Mouse (Mus musculus): ENCODE measurements around the gene Rtn4rl2.

The Rtn4rl2 gene

DNA sequence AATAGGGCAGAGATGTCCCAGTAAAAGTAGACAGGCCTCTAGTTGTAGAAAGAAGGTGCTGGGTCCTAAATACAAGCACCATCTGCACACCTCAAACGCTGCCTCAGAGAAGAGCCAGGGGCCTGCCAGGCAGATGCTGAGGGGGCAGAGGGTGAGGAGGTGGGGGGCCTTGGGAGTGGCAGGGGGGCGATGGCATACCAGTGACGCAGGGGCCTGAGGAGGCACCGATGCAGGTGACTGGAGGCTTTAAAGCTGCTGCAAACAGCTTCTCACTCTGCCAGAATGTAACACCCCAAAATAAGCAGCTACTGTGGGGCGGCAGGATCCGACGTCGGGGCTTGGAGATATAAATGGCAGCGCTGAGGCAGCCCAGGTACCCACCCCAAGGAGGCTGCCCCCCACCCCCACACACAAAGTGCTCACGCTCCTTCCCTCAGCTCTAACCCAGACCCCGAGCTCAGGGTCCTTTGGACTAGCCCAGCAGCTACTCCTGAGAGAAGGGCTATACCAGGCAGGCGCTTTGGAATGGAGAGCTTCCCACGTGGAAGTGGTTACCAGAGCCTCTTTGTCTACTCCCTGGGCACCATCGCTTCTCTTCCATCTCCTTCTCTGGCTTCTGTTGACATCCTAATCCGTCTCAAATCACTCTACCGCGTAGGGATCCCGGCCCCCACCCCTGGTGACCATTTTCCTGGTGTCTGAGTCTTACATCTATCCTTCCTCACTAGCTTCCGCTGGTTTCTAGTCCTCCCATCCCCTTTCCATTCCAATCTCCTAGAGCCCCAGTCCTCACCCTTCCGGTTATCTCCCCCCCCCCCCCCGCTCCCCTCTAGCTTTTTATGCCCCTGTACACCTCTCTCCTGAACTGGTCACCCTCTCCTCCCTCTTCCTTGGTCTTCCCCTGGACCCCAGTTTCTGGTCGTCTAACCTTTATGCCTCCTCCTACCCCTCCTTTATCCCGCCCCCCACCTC, 1.1 kb downstream of the Rtn4rl2 start:
- DNase-seq (ENCODE audit: low spot score) = no peak

DNA sequence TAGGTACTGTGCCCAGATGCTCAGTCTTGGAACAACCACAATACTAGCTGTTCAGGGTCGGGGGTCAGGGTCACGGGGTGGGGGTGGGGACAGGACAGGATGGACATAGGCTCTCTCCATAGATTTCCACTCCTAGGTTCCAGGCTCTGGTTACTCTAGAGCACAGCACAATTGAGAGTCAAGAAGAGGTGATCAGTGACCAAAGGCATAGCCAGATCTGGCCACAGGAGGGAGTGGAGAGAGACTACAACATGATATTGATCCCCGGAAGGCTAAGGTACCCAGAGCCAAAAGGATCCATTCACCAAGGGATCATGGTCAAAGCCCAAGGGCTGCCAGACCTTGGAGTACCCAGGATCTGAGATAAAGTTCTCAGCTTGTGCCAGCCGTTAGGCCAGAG, 1.9 kb downstream of the Rtn4rl2 start:
- DNase-seq (ENCODE audit: low spot score) = no peak

DNA sequence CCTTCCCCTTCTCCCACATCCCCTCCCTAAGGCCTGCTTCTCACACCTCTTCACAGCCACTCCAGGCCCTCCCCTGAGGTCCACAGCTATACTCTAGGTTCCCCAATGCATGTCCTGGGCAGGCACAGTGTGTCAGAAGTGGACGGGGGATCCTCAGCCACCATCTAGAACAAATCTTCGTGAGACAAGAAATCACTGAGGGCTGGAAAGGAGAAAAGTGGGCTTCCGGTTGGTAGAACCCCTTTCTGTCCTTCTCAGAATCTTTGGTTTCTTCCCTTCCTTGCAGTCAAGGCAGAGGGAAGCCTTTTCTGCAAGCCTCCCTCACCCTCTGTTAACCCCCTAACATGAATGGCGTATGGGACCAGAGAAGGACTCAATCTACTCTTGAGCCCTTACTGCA, 2.6 kb downstream of the Rtn4rl2 start:
- DNase-seq (ENCODE audit: low spot score) = no peak

DNA sequence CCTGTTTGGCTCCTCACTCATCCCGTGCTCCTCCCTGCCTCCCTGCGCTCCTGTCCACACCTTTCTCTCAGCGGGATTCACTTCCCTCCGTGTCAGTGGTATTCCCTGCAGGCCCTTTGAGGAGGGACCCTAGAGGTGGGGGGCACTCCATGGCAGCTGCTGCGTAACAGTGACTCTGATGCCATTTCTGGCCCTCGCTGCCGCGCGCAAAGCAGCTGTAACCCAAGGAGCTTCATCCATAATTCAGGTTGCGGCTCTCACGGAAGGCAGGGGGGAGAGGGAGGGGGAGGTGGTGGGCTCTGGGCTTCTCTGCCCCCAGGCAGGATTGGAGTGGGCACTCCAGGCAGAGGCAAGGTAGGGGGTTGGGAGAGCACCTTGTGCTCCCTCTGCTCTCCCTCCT, 3.0 kb downstream of the Rtn4rl2 start:
- no peak for DNase-seq (ENCODE audit: low spot score)

DNA sequence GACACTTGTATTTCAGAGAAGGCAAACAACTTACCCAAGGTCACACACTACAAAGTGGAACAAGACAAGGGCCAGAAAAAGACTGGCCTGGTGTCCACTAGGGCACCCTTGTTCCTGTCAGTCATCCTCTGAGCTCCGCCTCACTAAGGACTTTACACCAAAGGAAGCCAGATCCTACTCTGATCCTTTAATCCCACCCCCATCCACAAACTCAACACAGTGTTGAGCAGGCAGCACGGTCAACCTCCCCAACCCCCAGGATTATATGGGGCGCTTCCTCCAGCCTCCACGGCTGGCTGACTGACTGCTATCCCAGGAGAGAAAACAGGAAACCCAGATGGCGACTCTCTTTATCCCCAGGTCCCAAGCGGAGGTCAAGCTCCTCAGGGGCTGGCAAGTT, 3.4 kb downstream of the Rtn4rl2 start:
- no peak for DNase-seq (ENCODE audit: low spot score)

DNA sequence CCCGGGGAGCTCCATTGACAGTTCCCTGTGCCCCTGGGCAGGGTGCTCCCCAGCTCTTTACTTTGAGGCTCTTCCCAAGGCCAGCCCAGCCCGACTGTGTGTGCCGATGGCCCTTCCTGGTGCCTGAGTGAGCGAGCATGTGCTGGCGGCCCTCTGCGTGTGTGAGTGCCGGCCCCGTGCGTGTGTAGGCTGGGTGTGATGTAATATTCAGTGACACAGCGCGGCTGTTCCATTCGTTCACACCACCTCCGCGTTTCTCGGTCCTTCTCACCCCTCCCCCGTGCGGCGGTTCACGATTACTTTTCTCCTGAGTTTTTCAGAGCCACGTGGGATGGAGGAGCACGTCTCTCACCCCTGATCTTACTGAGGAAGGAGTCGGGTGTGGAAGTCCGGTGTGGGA, 3.9 kb downstream of the Rtn4rl2 start:
- no peak for DNase-seq (ENCODE audit: low spot score)

DNA sequence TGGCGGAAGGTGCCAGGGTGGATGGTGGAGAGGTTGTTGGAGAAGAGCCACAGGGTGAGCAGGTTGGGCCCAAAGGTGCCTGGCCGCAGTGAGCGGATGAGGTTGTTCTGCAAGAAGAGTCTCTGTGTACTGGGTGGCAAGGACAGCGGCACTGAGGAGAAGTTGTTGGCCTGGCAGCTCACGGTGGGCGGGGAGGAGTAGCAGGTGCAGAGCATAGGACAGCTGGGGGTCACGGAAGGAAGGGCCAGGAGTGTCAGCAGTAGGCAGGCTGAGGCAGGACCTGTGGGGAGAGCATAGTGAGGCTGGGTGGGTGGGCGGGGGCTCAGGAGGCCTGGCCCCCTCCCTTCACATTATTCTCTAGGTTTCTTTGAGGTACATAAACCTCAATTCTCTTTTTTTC, 5.9 kb downstream of the Rtn4rl2 start:
- DNase-seq (ENCODE audit: low spot score) = no peak

DNA sequence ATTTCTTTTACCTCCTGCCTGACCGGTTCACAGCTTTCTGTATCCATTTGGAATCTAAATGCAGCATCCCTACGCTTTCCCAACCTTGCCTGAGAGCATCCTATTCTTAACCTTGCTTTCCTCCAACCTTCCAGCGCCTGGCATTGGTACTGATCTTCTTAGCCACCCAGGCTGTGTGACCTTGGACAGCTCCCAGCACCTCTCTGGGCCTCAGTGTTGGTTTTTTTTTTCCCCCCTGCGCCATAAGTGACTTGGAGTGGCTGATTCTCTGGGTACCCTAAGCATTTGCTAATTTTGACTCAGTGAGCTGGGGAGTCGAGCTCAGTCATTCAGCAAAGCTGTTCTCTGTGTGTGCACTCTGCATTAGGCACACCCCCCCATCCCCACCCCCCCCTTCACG, 10.7 kb downstream of the Rtn4rl2 start:
- DNase-seq (ENCODE audit: low spot score) = no peak

DNA sequence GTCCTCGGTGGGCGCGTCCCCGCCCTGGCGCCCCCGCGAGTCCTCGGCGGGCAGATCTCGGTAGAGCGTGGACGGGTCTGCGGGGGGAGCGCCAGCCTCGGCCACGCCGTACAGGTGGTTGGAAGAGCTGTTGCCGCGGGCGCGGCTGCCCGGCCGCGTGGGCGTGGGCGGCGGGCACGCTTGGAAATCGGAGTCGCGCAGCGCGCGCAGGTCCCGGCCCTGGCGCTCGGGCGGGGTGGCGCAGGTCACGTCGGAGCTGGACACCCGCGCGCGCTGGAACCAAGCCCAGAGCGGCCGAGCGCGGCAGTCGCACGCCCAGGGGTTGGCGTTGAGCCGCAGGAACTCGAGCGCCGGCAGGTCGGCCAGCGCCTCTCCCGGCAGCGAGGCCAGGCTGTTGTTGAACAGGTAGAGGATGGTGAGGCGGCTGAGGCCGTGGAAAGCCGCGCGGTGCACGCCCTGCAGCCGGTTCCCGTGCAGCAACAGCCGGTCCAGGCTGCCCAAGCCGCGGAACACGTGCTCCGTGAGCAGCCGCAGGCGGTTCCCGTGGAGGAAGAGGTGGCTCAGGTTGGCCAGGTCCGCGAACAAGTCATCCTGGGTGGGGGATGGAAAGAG, 14.3 kb downstream of the Rtn4rl2 start:
- peak; percentile 40 for DNase-seq (ENCODE audit: low spot score)

DNA sequence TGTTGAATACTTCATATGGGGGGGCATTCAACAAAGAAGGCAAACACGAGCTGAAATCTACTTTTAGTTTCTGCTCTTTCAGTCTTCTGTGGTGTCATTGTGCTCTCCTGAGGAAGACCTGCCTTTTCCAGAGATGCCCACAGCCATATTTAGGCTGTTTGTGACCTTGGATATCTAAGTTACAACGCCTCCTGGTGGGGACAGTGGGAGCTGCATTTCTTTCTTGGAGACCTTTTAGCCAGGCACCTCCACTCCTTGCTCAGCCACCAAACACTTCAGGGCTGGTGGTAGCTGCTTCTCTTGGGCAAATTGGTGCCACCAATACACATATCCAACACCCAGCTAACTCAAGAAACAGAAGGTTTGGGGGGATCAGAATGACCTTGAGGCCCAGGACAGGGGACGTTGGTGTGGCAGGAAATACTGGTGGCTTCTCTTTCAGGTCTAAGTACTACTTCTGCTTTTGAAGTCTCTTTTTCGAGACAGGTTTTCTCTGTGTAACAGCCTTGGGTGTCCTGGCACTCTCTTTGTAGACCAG, 15.8 kb downstream of the Rtn4rl2 start:
- no peak for DNase-seq (ENCODE audit: low spot score)

DNA sequence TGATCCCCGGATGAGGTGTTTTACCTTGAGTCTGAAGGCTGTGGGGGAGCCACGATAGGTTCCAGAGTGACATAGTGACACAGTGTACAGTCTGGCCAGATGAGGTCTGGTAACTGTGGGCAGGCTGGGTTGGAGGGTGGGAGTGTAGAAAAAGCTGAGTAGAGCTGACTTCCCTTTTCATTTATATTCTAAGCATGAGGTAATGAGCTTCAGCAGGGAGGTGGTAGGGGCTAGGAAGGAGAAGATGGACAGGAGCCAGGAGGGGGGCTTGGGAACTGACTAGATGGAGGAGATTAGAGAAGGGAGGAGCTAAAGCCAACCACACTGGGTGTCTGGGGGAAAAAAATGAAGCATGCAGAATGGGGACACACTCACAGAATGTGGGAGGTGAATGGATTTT, 17.5 kb downstream of the Rtn4rl2 start:
- no peak for DNase-seq (ENCODE audit: low spot score)

DNA sequence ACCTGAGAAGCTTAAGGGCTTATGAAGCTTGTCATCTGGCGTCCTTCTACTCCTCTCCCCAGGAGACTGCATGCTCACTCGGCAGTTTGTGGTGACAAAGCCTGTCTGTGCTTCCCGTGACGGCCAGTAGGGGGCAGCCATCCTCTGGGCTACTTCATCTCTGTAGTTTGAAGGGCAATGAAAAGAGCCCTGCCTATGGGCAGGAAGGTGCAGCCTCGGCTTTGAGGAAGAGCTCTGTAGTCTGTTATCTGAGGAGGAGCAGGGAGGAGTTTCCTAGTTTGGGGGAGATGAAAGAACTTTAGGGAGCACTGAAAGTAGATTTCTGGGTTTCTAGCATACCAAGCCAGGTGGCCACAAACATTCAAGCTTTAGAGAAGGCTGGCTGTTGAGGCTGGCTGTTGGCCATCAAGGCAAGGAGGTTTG, 18.0 kb downstream of the Rtn4rl2 start:
- DNase-seq (ENCODE audit: low spot score) = peak; percentile 63

DNA sequence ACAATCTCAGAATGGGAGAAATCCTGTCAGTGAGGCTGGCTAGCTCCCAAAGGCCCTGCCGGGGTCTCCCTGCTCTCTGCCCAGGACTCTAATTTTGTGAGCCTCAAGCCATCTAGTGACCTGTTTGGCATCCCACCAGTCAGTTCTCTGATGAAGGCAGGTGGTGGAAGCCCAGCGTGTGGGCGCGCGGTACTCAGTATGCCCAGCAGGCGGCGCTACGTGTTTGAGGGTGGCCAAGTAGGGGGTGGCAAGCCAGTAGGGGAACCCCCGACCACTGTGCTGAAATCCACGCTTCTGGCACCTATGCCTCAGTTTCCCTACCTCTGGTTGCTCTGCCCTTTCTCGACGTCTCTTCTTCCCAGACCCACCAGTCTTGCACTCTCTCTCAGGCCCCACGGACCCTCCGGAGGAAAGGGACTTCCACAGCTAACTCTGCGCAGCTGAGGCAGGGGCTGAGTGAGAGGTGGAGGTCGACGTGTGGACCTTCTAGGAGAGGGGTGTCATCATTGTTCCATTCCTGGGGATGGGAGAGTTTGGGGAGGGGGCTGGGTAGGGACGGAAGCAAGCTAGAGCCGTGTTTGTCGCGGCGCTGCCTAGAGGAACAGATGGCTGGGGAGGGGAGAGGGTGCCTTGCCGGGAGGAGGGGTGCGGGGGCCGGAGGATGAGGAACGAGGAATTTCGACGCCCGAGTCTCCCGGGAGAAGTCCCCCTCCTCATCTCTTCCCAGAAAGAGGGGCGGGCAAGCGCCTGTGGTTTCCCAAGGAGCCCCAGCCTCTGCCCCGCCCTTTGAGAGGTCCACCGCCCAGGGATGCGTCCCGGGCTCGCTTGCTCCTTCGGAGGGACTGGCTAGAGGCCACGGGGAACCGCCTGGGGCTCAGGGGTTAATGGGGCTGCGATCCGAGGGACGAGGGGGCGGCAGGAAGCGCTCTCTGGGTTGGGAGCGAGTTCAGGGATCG, 20.6 kb downstream of the Rtn4rl2 start:
- peak; percentile 38 for DNase-seq (ENCODE audit: low spot score)

DNA sequence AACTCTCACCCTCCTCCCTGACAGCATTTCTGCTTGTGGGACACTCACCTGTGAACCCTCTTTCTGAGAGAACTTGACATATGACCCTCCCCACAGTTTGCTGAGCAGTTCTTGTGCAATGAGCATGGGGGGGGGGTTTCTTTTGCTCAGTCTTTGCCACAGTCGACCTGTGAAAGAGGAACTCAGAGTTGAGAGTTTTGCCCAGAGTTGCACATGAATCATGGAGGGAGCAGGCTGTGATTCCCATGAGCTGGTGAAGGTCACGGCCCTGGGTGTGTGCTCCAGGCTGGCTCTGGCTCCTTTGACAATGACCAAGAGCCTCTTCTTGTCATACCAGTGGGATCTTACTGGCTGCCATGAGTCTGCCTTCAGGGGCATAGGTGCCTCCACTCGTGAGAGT, 24.3 kb downstream of the Rtn4rl2 start:
- DNase-seq (ENCODE audit: low spot score) = no peak

DNA sequence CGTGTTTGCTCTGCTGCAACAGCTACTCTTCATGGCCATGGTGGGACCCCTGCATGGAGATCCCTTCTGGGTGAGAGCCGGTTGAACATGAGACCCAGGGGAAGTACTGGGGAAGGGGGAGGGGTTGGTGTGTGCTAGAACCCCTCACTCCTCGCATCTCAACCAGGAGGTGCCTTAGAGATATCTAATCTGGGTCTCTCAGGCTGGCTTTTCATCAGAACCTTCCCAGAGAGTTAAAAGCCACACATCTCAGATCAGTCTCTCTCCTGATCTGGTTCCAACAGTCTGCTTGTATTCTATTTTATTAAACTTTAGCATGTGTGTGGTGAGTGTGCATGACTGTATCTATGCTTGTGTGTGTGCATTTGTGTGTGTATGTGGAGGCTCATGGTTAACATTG, 25.1 kb downstream of the Rtn4rl2 start:
- no peak for DNase-seq (ENCODE audit: low spot score)

DNA sequence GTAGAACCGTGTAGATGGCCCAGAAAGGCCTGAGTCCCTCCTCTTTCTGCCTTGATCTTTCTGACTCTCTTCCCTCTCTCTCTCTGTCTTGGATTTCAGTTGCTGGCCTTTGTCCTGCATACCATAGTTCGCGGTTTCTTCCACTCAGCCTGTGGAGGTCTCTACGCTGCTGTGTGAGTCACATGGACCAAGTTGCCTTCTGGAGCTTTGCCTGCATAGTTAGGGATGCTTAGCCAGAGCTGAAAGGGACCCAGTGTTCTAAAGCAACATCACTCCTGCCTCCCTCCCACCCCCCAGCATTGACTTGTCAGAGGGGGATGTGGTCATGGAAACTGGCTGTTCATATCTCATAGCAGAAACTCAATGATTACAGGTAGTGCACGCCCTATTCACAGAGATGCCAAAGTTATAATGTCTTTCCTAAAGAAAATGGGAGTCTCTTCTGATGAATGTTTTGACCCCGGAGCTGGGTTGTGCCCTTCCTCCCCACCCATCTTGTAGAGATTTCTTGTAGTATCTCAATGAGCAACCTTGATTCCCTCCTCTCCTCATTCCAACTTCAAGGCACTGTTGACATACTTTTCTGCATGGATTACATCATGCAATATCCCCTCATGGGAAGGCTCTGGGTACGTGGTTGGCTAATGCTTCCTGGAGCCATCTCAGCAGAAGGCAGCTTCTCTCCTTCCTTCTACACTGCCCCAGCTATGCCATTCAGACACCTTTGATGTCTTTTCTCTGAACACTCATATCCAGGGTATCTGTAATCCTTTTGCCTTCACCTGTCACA, 26.3 kb downstream of the Rtn4rl2 start:
- DNase-seq (ENCODE audit: low spot score) = no peak

DNA sequence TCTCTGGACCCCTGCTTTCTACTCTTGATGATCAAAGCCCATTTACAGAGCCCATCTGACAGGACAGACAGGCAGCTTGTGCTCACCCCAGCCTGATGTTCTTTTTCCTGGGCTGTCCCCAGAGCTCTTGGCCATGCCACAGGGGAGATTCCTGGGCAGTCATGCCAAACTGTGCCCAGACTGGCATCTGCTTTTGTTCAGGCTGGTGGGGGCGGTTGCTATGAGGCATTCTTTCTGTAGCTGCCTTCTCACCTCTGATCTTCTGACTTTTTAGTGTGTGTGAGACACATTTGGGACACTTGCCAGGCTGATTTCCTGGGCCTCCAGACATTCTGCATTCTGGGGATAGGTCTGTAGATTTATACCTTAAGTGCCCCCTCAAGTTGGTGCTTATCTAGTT, 28.0 kb downstream of the Rtn4rl2 start:
- DNase-seq (ENCODE audit: low spot score) = no peak

DNA sequence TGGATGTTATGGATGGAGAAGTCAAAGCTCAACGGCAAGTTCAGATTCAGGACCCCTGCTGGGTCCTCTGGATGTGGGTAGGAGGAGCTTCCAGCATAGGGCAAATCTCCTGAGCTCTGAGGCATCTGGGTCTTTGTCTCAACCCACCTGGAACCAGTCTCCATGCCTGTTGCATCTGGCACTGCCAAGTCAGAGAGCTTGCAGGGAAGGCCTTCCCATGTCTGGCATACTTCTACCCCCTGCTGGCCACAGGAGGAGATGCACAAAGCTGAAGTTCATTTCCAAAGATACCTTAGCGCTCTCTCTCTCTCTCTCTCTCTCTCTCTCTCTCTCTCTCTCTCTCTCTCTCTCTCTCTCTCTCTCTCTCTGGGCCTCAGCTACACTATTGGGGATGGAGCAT, 30.8 kb downstream of the Rtn4rl2 start:
- peak; percentile 62 for DNase-seq (ENCODE audit: low spot score)

DNA sequence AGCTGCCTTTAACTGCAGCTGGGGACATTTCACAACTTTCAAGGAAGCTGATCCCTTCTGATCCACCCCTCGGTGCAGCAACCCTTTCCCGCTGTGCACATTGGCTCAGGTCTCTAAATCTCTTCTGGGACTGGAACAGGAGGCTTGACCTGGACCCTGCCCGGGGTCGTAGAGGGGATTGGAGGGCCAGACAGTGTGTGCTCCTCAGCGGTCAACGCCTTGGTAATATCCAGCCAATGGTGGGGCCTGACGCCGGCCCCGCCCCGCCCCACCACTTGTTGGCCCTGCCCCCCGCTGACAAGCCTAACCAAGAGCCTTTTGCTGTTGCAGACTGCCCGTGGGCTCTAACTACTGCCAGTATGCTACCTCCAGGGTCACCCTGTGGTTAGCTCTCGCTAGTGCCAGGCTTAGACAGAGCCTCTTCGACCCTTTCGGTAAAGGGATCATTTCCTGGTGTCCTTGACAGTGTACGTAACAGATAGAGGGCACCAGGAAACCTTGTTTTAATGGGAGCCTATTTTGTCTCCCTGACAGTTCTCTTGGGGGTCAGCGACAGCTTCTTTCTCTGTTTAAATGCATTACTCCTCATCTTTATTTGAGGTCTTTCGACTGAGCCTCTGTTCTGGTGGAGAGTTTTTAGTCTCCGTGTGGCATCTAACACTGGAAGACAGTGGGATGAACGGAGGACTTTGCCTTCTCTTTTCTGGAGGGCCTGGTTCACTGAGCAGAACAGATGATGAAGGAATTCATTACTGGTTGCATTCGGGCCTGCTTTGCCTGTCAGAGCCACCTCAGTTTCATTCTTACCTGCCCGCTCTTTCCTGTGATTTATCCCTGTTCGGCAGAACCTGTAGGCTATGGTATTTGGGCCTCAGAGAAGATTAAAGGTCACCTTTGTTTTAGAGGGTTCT, 35.1 kb downstream of the Rtn4rl2 start:
- DNase-seq (ENCODE audit: low spot score) = peak; percentile 74

All from lung, postnatal 25 days (tissue).